Mouse (Mus musculus): Measurements from ENCODE around the gene Gm42906.

DNA sequence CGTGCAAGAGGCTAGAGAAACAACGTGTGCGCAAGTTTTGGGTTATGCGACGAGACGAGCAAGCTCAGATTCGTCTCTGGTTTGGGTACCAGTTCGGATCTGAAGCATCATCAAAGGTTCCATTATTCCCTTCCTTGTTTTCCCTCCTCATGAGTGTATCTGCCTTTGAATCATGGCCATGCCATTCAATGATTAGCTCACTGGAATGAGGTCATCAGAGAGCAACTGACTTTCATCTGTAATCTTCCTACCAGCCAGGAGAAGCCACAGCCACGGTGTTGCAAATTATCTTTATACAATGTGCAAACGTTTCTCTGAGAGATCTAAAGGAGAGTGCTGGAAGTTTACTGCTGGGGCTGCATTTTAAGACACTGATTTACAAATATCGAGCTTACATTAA, 240.6 kb downstream of the Gm42906 start:
- TF ChIP-seq GATA1 (IDR thresholded peaks at IDR 0.05; ENCODE audit: low read length) (no peak), TAL1 (IDR thresholded peaks at IDR 0.05; ENCODE audit: low read length) (no peak)
